Mouse (Mus musculus): Measurements from ENCODE around the gene Arhgap15. TPM values are rescaled to one million over a fixed set of nuclear protein-coding genes. Genes with fewer than 3 reads are reported as not detected.

Arhgap15 gene
- polyA plus RNA-seq, 1 experiment from 2014 or later: 0.20 TPM

- H3K4me2 ChIP-seq (ENCODE audit: low read depth, low read length, severe bottlenecking): 0 out of 2 replicates have a peak overlapping the region, but pooled peaks have one; percentile 5
- H3K27me3 ChIP-seq (ENCODE audit: control insufficient read depth, insufficient read depth, low read length): no peaks in the 10 kb centered on the region
- no peaks in the 10 kb centered on the region; the same call in 1 of the 2 replicates for H3K4me1 ChIP-seq (replicated peaks; ENCODE audit: control insufficient read depth, insufficient read depth, low read length)
- H3K36me3 ChIP-seq (ENCODE audit: control insufficient read depth, insufficient read depth, low read length): no peaks in the 10 kb centered on the region
- ATAC-seq (replicated peaks; ENCODE audit: low FRiP score): peak; percentile 12; the same call in 1 of the 2 replicates
- H3K9ac ChIP-seq (ENCODE audit: low read length): no peak overlapping the region
- 45% methylated on average over 9 of the region's 9 CpGs for WGBS
- H3K9me3 ChIP-seq (ENCODE audit: control insufficient read depth, low read length): no peaks in the 10 kb centered on the region
- no peak for DNase-seq (ENCODE audit: low spot score)
- H3K27ac ChIP-seq (ENCODE audit: low read depth, low read length): no peak overlapping the region
- no peak overlapping the region for H3K4me3 ChIP-seq (ENCODE audit: low read depth, low read length)
These were observed 555.8 kb downstream of the Arhgap15 start for GRCm38 (mm10) chr2:44304261-44304970.

GRCm38 (mm10) chr2:44304971-44305808, 556.6 kb downstream of the Arhgap15 start:
- Histone ChIP-seq H3K9ac (ENCODE audit: low read length) (no peak overlapping the region), H3K27me3 (ENCODE audit: control insufficient read depth, insufficient read depth, low read length) (no peaks in the 10 kb centered on the region), H3K27ac (ENCODE audit: low read depth, low read length) (no peak overlapping the region; the same call in 1 of the 2 replicates), H3K4me2 (ENCODE audit: low read depth, low read length, severe bottlenecking) (0 out of 2 replicates have a peak overlapping the region, but pooled peaks have one; percentile 5), H3K4me1 (replicated peaks; ENCODE audit: control insufficient read depth, insufficient read depth, low read length) (no peaks in the 10 kb centered on the region; the same call in 1 of the 2 replicates), H3K36me3 (ENCODE audit: control insufficient read depth, insufficient read depth, low read length) (no peaks in the 10 kb centered on the region), H3K4me3 (ENCODE audit: low read depth, low read length) (no peak overlapping the region), H3K9me3 (ENCODE audit: control insufficient read depth, low read length) (no peaks in the 10 kb centered on the region)
- DNase-seq (ENCODE audit: low spot score) (no peak), ATAC-seq (replicated peaks; ENCODE audit: low FRiP score) (peak; percentile 62)
- 57% methylated on average over 17 of the region's 17 CpGs for WGBS

- H3K36me3 ChIP-seq (ENCODE audit: control insufficient read depth, insufficient read depth, low read length): no peaks in the 10 kb centered on the region
- DNase-seq (ENCODE audit: low spot score) (no peak), ATAC-seq (replicated peaks; ENCODE audit: low FRiP score) (no peak)
- WGBS: 49% methylated on average over 2 of the region's 2 CpGs
- no peak overlapping the region for H3K4me3 ChIP-seq (ENCODE audit: low read depth, low read length)
- no peaks in the 10 kb centered on the region for H3K27me3 ChIP-seq (ENCODE audit: control insufficient read depth, insufficient read depth, low read length)
- no peak overlapping the region for H3K4me2 ChIP-seq (ENCODE audit: low read depth, low read length, severe bottlenecking)
- H3K4me1 ChIP-seq (replicated peaks; ENCODE audit: control insufficient read depth, insufficient read depth, low read length): no peaks in the 10 kb centered on the region; the same call in 1 of the 2 replicates
- no peak overlapping the region for H3K9ac ChIP-seq (ENCODE audit: low read length)
- H3K9me3 ChIP-seq (ENCODE audit: control insufficient read depth, low read length): no peaks in the 10 kb centered on the region
- H3K27ac ChIP-seq (ENCODE audit: low read depth, low read length): no peak overlapping the region
These were observed 557.5 kb downstream of the Arhgap15 start for GRCm38 (mm10) chr2:44306137-44306536.

GRCm38 (mm10) chr2:44309124-44309523, 560.5 kb downstream of the Arhgap15 start:
- Histone ChIP-seq H3K36me3 (ENCODE audit: control insufficient read depth, insufficient read depth, low read length) (no peaks in the 10 kb centered on the region), H3K27ac (ENCODE audit: low read depth, low read length) (no peak overlapping the region), H3K27me3 (ENCODE audit: control insufficient read depth, insufficient read depth, low read length) (no peaks in the 10 kb centered on the region), H3K4me1 (replicated peaks; ENCODE audit: control insufficient read depth, insufficient read depth, low read length) (peaks cover 3% of the 10 kb centered on the region; the same call in 1 of the 2 replicates), H3K9me3 (ENCODE audit: control insufficient read depth, low read length) (no peaks in the 10 kb centered on the region), H3K9ac (ENCODE audit: low read length) (no peak overlapping the region), H3K4me2 (ENCODE audit: low read depth, low read length, severe bottlenecking) (no peak overlapping the region), H3K4me3 (ENCODE audit: low read depth, low read length) (no peak overlapping the region)
- ATAC-seq (replicated peaks; ENCODE audit: low FRiP score) (no peak), DNase-seq (ENCODE audit: low spot score) (no peak)
- 92% methylated on average over 3 of the region's 3 CpGs for WGBS

GRCm38 (mm10) chr2:44309556-44309955, 560.9 kb downstream of the Arhgap15 start:
- Histone ChIP-seq H3K4me1 (replicated peaks; ENCODE audit: control insufficient read depth, insufficient read depth, low read length) (peaks cover 3% of the 10 kb centered on the region; the same call in 1 of the 2 replicates), H3K4me2 (ENCODE audit: low read depth, low read length, severe bottlenecking) (no peak overlapping the region), H3K27me3 (ENCODE audit: control insufficient read depth, insufficient read depth, low read length) (no peaks in the 10 kb centered on the region), H3K36me3 (ENCODE audit: control insufficient read depth, insufficient read depth, low read length) (no peaks in the 10 kb centered on the region), H3K27ac (ENCODE audit: low read depth, low read length) (no peak overlapping the region), H3K4me3 (ENCODE audit: low read depth, low read length) (no peak overlapping the region), H3K9me3 (ENCODE audit: control insufficient read depth, low read length) (no peaks in the 10 kb centered on the region), H3K9ac (ENCODE audit: low read length) (no peak overlapping the region)
- ATAC-seq (replicated peaks; ENCODE audit: low FRiP score) (no peak), DNase-seq (ENCODE audit: low spot score) (no peak)
- 93% methylated on average over 1 of the region's 1 CpGs for WGBS

- no peak overlapping the region for H3K4me3 ChIP-seq (ENCODE audit: low read depth, low read length)
- DNase-seq (ENCODE audit: low spot score): no peak
- H3K4me1 ChIP-seq (replicated peaks; ENCODE audit: control insufficient read depth, insufficient read depth, low read length): peaks cover 3% of the 10 kb centered on the region; the same call in 1 of the 2 replicates
- no peaks in the 10 kb centered on the region for H3K9me3 ChIP-seq (ENCODE audit: control insufficient read depth, low read length)
- no peak overlapping the region for H3K4me2 ChIP-seq (ENCODE audit: low read depth, low read length, severe bottlenecking)
- no peak overlapping the region for H3K27ac ChIP-seq (ENCODE audit: low read depth, low read length)
- WGBS: 81% methylated on average over 11 of the region's 11 CpGs
- no peaks in the 10 kb centered on the region for H3K36me3 ChIP-seq (ENCODE audit: control insufficient read depth, insufficient read depth, low read length)
- no peak overlapping the region for H3K9ac ChIP-seq (ENCODE audit: low read length)
- H3K27me3 ChIP-seq (ENCODE audit: control insufficient read depth, insufficient read depth, low read length): no peaks in the 10 kb centered on the region
- ATAC-seq (replicated peaks; ENCODE audit: low FRiP score): 0 out of 2 replicates have a peak, but pooled peaks have one; percentile 17
These were observed 561.6 kb downstream of the Arhgap15 start for GRCm38 (mm10) chr2:44310095-44310748.

- WGBS: 3% methylated on average over 10 of the region's 10 CpGs
These were observed 562.6 kb downstream of the Arhgap15 start for GRCm38 (mm10) chr2:44311216-44311615.

GRCm38 (mm10) chr2:44313573-44313972, 564.9 kb downstream of the Arhgap15 start:
- no peak for DNase-seq (ENCODE audit: low spot score)
- no peak overlapping the region for H3K27ac ChIP-seq (ENCODE audit: low read depth, low read length)
- no peaks in the 10 kb centered on the region for H3K27me3 ChIP-seq (ENCODE audit: control insufficient read depth, insufficient read depth, low read length)
- no peak overlapping the region for H3K9ac ChIP-seq (ENCODE audit: low read length)
- no peaks in the 10 kb centered on the region for H3K9me3 ChIP-seq (ENCODE audit: control insufficient read depth, low read length)
- H3K4me1 ChIP-seq (replicated peaks; ENCODE audit: control insufficient read depth, insufficient read depth, low read length): peaks cover 3% of the 10 kb centered on the region; the same call in 1 of the 2 replicates
- H3K4me3 ChIP-seq (ENCODE audit: low read depth, low read length): no peak overlapping the region
- no peaks in the 10 kb centered on the region for H3K36me3 ChIP-seq (ENCODE audit: control insufficient read depth, insufficient read depth, low read length)
- 92% methylated on average over 3 of the region's 3 CpGs for WGBS
- ATAC-seq (replicated peaks; ENCODE audit: low FRiP score): no peak
- H3K4me2 ChIP-seq (ENCODE audit: low read depth, low read length, severe bottlenecking): no peak overlapping the region

More at GRCm38 (mm10) chr2:44311216-44311615, 562.6 kb downstream of the Arhgap15 start:
- Histone ChIP-seq H3K4me2 (ENCODE audit: low read depth, low read length, severe bottlenecking) (peak overlapping the region; percentile 43), H3K9me3 (ENCODE audit: control insufficient read depth, low read length) (no peaks in the 10 kb centered on the region), H3K27me3 (ENCODE audit: control insufficient read depth, insufficient read depth, low read length) (no peaks in the 10 kb centered on the region), H3K4me3 (ENCODE audit: low read depth, low read length) (no peak overlapping the region), H3K4me1 (replicated peaks; ENCODE audit: control insufficient read depth, insufficient read depth, low read length) (peaks cover 3% of the 10 kb centered on the region; the same call in 1 of the 2 replicates), H3K27ac (ENCODE audit: low read depth, low read length) (no peak overlapping the region), H3K9ac (ENCODE audit: low read length) (no peak overlapping the region; the same call in 1 of the 2 replicates), H3K36me3 (ENCODE audit: control insufficient read depth, insufficient read depth, low read length) (no peaks in the 10 kb centered on the region)
- ATAC-seq (replicated peaks; ENCODE audit: low FRiP score) (peak; percentile 85), DNase-seq (ENCODE audit: low spot score) (no peak)

Data from forebrain, embryonic 11.5 days (tissue).